Mouse (Mus musculus) kidney, embryonic 15.5 days (tissue): ENCODE results near the gene Gipc2. TPM values are rescaled to one million over a fixed set of nuclear protein-coding genes. Genes with fewer than 3 reads are reported as not detected.

Source experiments
- ATAC-seq: fragments of 200-750 bp; cut with Nextera tagmentation; replicated peaks from 2 replicates; pipeline ENCODE4 v1.8.0; 2017; ENCODE audit warnings: moderate TSS enrichment; ENCODE audit not compliant: low FRiP score
- H3K27ac ChIP-seq: fragments of 300-500 bp; sonication (generic); 2 replicates; pipeline ENCODE4 v1.5.1; 2015; ENCODE audit warnings: mild to moderate bottlenecking, inconsistent platforms
- H3K27me3 ChIP-seq: fragments of 300-500 bp; sonication (generic); 2 replicates; pipeline ENCODE4 v1.6.1; 2015; ENCODE audit warnings: inconsistent platforms
- H3K36me3 ChIP-seq: fragments of 300-500 bp; sonication (generic); 2 replicates; pipeline ENCODE4 v1.6.1; 2015; ENCODE audit warnings: inconsistent platforms
- H3K4me1 ChIP-seq: fragments of 300-500 bp; sonication (generic); 2 replicates; pipeline ENCODE4 v1.6.1; 2015; ENCODE audit warnings: inconsistent platforms
- H3K4me2 ChIP-seq: fragments of 300-500 bp; sonication (generic); 2 replicates; pipeline ENCODE4 v1.6.1; 2015; ENCODE audit warnings: moderate library complexity, mild to moderate bottlenecking, inconsistent platforms
- H3K4me3 ChIP-seq: fragments of 300-500 bp; sonication (generic); replicated peaks from 2 replicates; pipeline ENCODE4 v1.5.1; 2015; ENCODE audit warnings: mild to moderate bottlenecking, inconsistent platforms
- H3K9ac ChIP-seq: fragments of 300-500 bp; sonication (generic); 2 replicates; pipeline ENCODE4 v1.6.1; 2015; ENCODE audit warnings: mild to moderate bottlenecking, inconsistent platforms
- H3K9me3 ChIP-seq: fragments of 300-500 bp; sonication (generic); replicated peaks from 2 replicates; pipeline ENCODE4 v1.6.1; 2016; ENCODE audit warnings: inconsistent platforms
- WGBS: fragments of 180-500 bp; shearing (Covaris S2); methylation state at CpG from one replicate; pipeline ENCODE4 v1.1.7; 2015; ENCODE audit warnings: mixed read lengths; 5-methylcytosine and 5-hydroxymethylcytosine counted together
- polyA plus RNA-seq: library from polyadenylated mRNA; unstranded; fragments of >200 nt; fragmentation: Nextera tagmentation; extraction: Ambion mirVana; gene quantifications from 2 replicates; pipeline ENCODE4 v1.2.1, GENCODE M21; 2015

The Gipc2 gene
- polyA plus RNA-seq, 1 experiment from 2014 or later: 25.4 TPM

GRCm38 (mm10) chr3:152092385-152093057 is 73.5 kb downstream of the Gipc2 start:
- peak overlapping the region; percentile 58 for H3K4me2 ChIP-seq
- H3K4me3 ChIP-seq: peak overlapping the region; percentile 39
- H3K9ac ChIP-seq: peak overlapping the region; percentile 18; the same call in 1 of the 2 replicates
- no peak for ATAC-seq
- H3K9me3 ChIP-seq: no peaks in the 10 kb centered on the region
- no peaks in the 10 kb centered on the region for H3K36me3 ChIP-seq
- 0 out of 2 replicates have a peak, but pooled peaks cover 3% of the 10 kb centered on the region for H3K4me1 ChIP-seq
- 53% methylated on average over 34 of the region's 34 CpGs for WGBS
- H3K27me3 ChIP-seq: 0 out of 2 replicates have a peak, but pooled peaks cover 7% of the 10 kb centered on the region
- no peak overlapping the region for H3K27ac ChIP-seq

DNA sequence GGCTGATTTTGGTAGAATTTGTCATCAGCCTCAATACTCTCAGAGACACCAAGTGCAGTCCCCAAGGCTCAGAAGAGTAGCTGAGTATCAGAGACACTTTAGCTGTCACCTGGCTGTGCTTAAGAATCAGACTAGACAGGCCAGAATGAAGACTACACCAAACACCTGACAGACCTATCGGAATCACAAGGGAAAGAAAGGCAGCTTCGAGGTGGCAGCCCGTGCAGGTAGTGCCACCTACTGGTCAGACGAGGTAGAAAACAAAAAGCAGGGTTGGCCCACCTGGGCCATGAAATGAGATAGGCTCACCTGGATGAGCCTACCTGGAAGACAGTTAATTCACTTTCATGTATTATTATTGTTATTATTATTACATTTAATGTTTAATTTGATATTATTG is 76.9 kb downstream of the Gipc2 start:
- H3K4me2 ChIP-seq: peak overlapping the region; percentile 33; the same call in 1 of the 2 replicates
- under 1% methylated on average over 4 of the region's 4 CpGs for WGBS
- no peak overlapping the region for H3K9ac ChIP-seq
- no peak overlapping the region for H3K4me3 ChIP-seq
- no peaks in the 10 kb centered on the region for H3K9me3 ChIP-seq
- 0 out of 2 replicates have a peak, but pooled peaks cover 7% of the 10 kb centered on the region for H3K27me3 ChIP-seq
- no peaks in the 10 kb centered on the region for H3K36me3 ChIP-seq
- H3K4me1 ChIP-seq: 0 out of 2 replicates have a peak, but pooled peaks cover 3% of the 10 kb centered on the region
- ATAC-seq: peak; percentile 64
- H3K27ac ChIP-seq: no peak overlapping the region

DNA sequence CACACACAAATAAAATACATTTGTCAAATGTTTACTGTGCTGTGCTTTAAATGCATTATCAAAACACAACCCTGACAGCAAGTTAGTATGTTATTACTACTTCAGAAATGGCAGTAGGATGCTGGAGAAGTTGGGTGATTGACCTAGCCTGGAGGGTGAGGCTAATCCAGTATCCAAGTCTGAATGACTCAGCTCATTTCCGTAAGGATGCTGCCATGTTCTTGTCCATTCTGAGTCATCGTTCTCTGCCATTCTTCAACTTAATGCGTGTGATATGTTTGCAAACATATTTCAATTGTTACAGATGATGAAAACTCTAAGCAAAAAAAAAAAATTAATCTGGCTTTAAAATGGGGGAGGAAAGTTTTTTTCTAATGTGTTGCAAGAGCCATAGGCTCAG is 84.6 kb downstream of the Gipc2 start:
- Histone ChIP-seq H3K9me3 (no peaks in the 10 kb centered on the region), H3K27ac (no peak overlapping the region), H3K27me3 (no peaks in the 10 kb centered on the region), H3K36me3 (no peaks in the 10 kb centered on the region), H3K4me2 (no peak overlapping the region), H3K9ac (no peak overlapping the region), H3K4me3 (no peak overlapping the region), H3K4me1 (0 out of 2 replicates have a peak, but pooled peaks cover 7% of the 10 kb centered on the region)
- ATAC-seq: no peak
- 93% methylated on average over 3 of the region's 3 CpGs for WGBS

GRCm38 (mm10) chr3:152076088-152076487 is 89.9 kb downstream of the Gipc2 start:
- Histone ChIP-seq H3K4me3 (no peak overlapping the region), H3K4me2 (peak overlapping the region; percentile 28), H3K27me3 (no peaks in the 10 kb centered on the region), H3K36me3 (no peaks in the 10 kb centered on the region), H3K9me3 (no peaks in the 10 kb centered on the region), H3K4me1 (peaks cover 23% of the 10 kb centered on the region), H3K9ac (no peak overlapping the region), H3K27ac (peak overlapping the region; percentile 81)
- peak; percentile 81 for ATAC-seq
- WGBS: 47% methylated on average over 7 of the region's 7 CpGs

- Histone ChIP-seq H3K4me2 (no peak overlapping the region), H3K27me3 (no peaks in the 10 kb centered on the region), H3K9me3 (no peaks in the 10 kb centered on the region), H3K4me3 (no peak overlapping the region), H3K27ac (no peak overlapping the region), H3K36me3 (no peaks in the 10 kb centered on the region), H3K4me1 (peaks cover 14% of the 10 kb centered on the region), H3K9ac (no peak overlapping the region)
- ATAC-seq: no peak
- 88% methylated on average over 2 of the region's 2 CpGs for WGBS
Measured at GRCm38 (mm10) chr3:152069001-152069400, 97.0 kb downstream of the Gipc2 start.

DNA sequence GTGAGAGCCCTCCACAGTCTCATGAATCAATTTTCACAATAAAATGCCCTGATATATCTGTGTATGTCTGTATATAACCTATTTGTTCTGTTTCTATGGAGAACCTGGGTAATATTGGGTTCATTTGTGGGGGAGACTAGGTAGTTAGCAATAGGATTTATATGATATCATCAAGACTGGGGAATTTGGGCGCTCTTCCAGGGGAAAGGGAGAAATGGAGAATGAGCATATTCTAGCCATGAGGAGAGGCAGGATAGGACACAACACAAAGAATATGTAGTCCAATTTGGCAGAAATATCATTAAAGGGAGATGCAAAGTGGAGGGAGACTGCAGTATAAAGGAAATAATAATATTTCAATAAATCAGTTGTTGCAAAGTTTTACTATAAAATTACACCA is 97.7 kb downstream of the Gipc2 start:
- Histone ChIP-seq H3K36me3 (no peaks in the 10 kb centered on the region), H3K4me1 (peaks cover 14% of the 10 kb centered on the region), H3K27me3 (no peaks in the 10 kb centered on the region), H3K9me3 (no peaks in the 10 kb centered on the region), H3K9ac (no peak overlapping the region), H3K27ac (no peak overlapping the region), H3K4me3 (no peak overlapping the region), H3K4me2 (no peak overlapping the region)
- no peak for ATAC-seq
- WGBS: 83% methylated on average over 1 of the region's 1 CpGs

GRCm38 (mm10) chr3:152066696-152067095 is 99.3 kb downstream of the Gipc2 start:
- ATAC-seq: peak; percentile 61
- Histone ChIP-seq H3K36me3 (no peaks in the 10 kb centered on the region), H3K9ac (no peak overlapping the region), H3K4me3 (peak overlapping the region; percentile 10; the same call in 1 of the 2 replicates), H3K4me2 (peak overlapping the region; percentile 50), H3K27ac (no peak overlapping the region), H3K9me3 (no peaks in the 10 kb centered on the region), H3K4me1 (peaks cover 14% of the 10 kb centered on the region), H3K27me3 (no peaks in the 10 kb centered on the region)
- WGBS: 32% methylated on average over 13 of the region's 13 CpGs

GRCm38 (mm10) chr3:152065806-152066205 is 100.2 kb downstream of the Gipc2 start:
- no peak for ATAC-seq
- no peak overlapping the region for H3K9ac ChIP-seq
- no peaks in the 10 kb centered on the region for H3K36me3 ChIP-seq
- no peak overlapping the region for H3K4me2 ChIP-seq
- no peak overlapping the region for H3K27ac ChIP-seq
- peaks cover 14% of the 10 kb centered on the region for H3K4me1 ChIP-seq
- H3K9me3 ChIP-seq: no peaks in the 10 kb centered on the region
- H3K27me3 ChIP-seq: no peaks in the 10 kb centered on the region
- WGBS: 77% methylated on average over 4 of the region's 4 CpGs
- no peak overlapping the region for H3K4me3 ChIP-seq

DNA sequence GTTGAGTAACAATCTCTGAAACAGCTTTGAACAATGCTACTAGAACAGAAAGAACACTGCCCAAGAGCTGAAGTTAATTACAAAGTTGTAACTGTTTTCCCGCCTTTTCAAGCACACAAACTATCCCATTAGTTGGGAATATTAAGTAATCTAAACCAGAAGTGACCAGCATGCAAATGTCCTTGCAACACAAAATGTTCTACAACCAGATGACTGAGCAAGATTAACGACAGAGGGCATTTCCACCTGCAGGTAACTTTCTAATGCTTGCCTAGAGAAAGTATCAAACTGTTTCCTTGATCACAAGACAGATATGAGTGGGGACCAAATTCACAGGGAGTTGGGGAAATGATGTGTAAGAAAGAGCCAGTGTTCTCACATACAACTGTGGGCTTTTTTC is 101.9 kb downstream of the Gipc2 start:
- Histone ChIP-seq H3K9ac (no peak overlapping the region), H3K4me1 (peaks cover 14% of the 10 kb centered on the region), H3K4me3 (no peak overlapping the region), H3K9me3 (no peaks in the 10 kb centered on the region), H3K27ac (no peak overlapping the region), H3K36me3 (no peaks in the 10 kb centered on the region), H3K4me2 (no peak overlapping the region), H3K27me3 (no peaks in the 10 kb centered on the region)
- WGBS: 76% methylated on average over 2 of the region's 2 CpGs
- ATAC-seq: no peak; the same call in 1 of the 2 replicates

DNA sequence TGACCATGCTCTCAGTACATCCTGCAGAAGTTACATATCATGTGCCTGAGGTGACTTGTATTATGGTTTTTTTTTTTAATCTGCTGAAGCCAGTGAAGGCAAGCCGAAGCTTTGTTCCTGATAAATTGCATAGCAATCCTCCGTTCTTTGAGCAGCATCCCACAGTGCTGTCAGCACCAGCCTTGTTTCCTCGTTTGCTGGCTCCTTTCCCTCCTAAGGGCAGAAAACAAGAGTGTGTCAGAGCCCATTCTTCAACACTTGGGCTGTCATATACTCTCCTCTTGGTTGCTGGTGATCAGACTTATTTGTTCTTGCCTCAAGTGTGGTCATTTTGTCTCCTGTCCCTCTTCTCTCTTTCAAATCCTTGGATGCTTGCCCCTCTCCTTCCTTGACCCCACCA is 103.2 kb downstream of the Gipc2 start:
- H3K4me2 ChIP-seq: no peak overlapping the region
- H3K9ac ChIP-seq: no peak overlapping the region
- no peaks in the 10 kb centered on the region for H3K9me3 ChIP-seq
- H3K4me1 ChIP-seq: peaks cover 14% of the 10 kb centered on the region
- 59% methylated on average over 3 of the region's 3 CpGs for WGBS
- ATAC-seq: no peak
- no peaks in the 10 kb centered on the region for H3K27me3 ChIP-seq
- no peaks in the 10 kb centered on the region for H3K36me3 ChIP-seq
- H3K4me3 ChIP-seq: no peak overlapping the region
- H3K27ac ChIP-seq: no peak overlapping the region

- WGBS: 92% methylated on average over 5 of the region's 5 CpGs
- H3K4me1 ChIP-seq: 0 out of 2 replicates have a peak, but pooled peaks cover under 1% of the 10 kb centered on the region
- no peak for ATAC-seq
Measured at GRCm38 (mm10) chr3:152061145-152061544, 104.9 kb downstream of the Gipc2 start.

DNA sequence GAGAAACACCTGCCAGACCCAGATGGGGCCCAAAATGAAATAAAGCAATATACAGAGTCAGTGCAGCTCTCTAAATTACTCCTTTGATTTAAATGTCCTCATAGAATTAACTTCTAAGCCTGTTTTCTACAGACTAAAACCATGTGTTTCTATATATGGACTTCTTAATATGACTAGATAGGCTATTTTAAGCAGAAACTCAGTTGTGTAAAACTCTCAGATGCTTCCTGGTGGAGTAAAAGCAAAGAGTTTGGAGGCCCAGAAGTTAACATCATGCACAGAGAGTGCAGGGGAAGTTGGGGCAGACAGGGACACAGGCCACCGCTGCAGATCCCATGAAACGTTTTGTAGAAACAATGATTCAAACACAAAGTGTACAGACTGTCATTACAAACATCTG is 107.8 kb downstream of the Gipc2 start:
- no peaks in the 10 kb centered on the region for H3K27me3 ChIP-seq
- H3K4me3 ChIP-seq: no peak overlapping the region
- no peak overlapping the region for H3K4me2 ChIP-seq
- H3K9ac ChIP-seq: no peak overlapping the region
- no peak overlapping the region for H3K27ac ChIP-seq
- H3K9me3 ChIP-seq: no peaks in the 10 kb centered on the region
- H3K4me1 ChIP-seq: no peaks in the 10 kb centered on the region
- no peaks in the 10 kb centered on the region for H3K36me3 ChIP-seq
- 78% methylated on average over 2 of the region's 2 CpGs for WGBS
- ATAC-seq: no peak

More at GRCm38 (mm10) chr3:152061145-152061544, 104.9 kb downstream of the Gipc2 start:
- no peak overlapping the region for H3K27ac ChIP-seq
- H3K9ac ChIP-seq: no peak overlapping the region
- H3K4me3 ChIP-seq: no peak overlapping the region
- no peak overlapping the region for H3K4me2 ChIP-seq
- H3K36me3 ChIP-seq: no peaks in the 10 kb centered on the region
- H3K9me3 ChIP-seq: no peaks in the 10 kb centered on the region
- no peaks in the 10 kb centered on the region for H3K27me3 ChIP-seq
